In genomic region chrX:12142832-12143231, GRCm38 (mm10) we compare ENCODE assay signal across 26 mouse cellular contexts. TPM values are rescaled to one million over a fixed set of nuclear protein-coding genes. Genes with fewer than 3 reads are reported as not detected.
DNase-seq lines count a peak whose midpoint lies in the region; ATAC-seq lines count a peak whose summit lies in the region.
"Had no signal": no experiment of that assay in that cellular context is flagged by ENCODE, and none has a peak within 500 bp of the region (broad histone marks: within the 10 kb centered on the region; RNA-seq: fewer than 3 reads in every experiment).

No protein-coding gene starts in this region.

- WGBS in liver, embryonic 16.5 days (ENCODE audit: insufficient replicate concordance): 24% methylated on average over 5 of the region's 5 CpGs

- no peaks in the 10 kb centered on the region for H3K9me3 ChIP-seq in liver, embryonic 16.5 days (replicated peaks; ENCODE audit: control insufficient read depth, low read length)
- H3K9me3 ChIP-seq: embryonic facial prominence, embryonic 10.5 days; embryonic facial prominence, embryonic 12.5 days; forebrain, embryonic 13.5 days; forebrain, embryonic 15.5 days; G1E had no signal

- no peaks in the 10 kb centered on the region for H3K36me3 ChIP-seq in liver, embryonic 16.5 days (ENCODE audit: control insufficient read depth, insufficient read depth)
- H3K36me3 ChIP-seq: embryonic facial prominence, embryonic 10.5 days; embryonic facial prominence, embryonic 12.5 days; forebrain, embryonic 15.5 days; G1E had no signal

- DNase-seq in liver: no peak
- DNase-seq in 416B (ENCODE audit: low read depth): peak; percentile 51
- no peak for DNase-seq in kidney, adult 9 months
- DNase-seq in cerebellum, postnatal 36 days: no peak
- DNase-seq: adrenal gland, adult 8-10 months; adrenal gland, postnatal 14 days; adrenal gland, postnatal 36 days; B cell, adult 2 months; cerebellum, adult 11-12 months; cerebellum, adult 2 months; cerebellum, adult 9-10 months; cerebellum, postnatal 10 days; cerebellum, postnatal 25 days; forebrain, postnatal 0 days had no signal

- H3K4me1 ChIP-seq in liver, embryonic 16.5 days (ENCODE audit: control insufficient read depth, low read depth, low read length): no peaks in the 10 kb centered on the region

- H3K9ac ChIP-seq in liver, embryonic 16.5 days (ENCODE audit: low read depth, low read length): no peak overlapping the region
- H3K9ac ChIP-seq: embryonic facial prominence, embryonic 12.5 days; forebrain, embryonic 13.5 days; forebrain, embryonic 15.5 days; forebrain, postnatal 0 days had no signal

- H3K4me2 ChIP-seq in liver, embryonic 16.5 days (ENCODE audit: low read depth, low read length): no peak overlapping the region
- H3K4me2 ChIP-seq: embryonic facial prominence, embryonic 12.5 days; forebrain, embryonic 13.5 days; forebrain, embryonic 15.5 days had no signal

- peaks cover 29% of the 10 kb centered on the region for H3K27me3 ChIP-seq in liver, embryonic 16.5 days (ENCODE audit: control insufficient read depth, insufficient read depth, low read depth, low read length)
- H3K27me3 ChIP-seq: CH12.LX had no signal

- peak; percentile 43; the same call in 1 of the 2 replicates for ATAC-seq in liver, embryonic 16.5 days (ENCODE audit: low read depth)
- ATAC-seq in common myeloid progenitor, adult 5-6 weeks (replicated peaks; ENCODE audit: low read depth, poor library complexity, severe bottlenecking): peak; percentile 53; the same call in 1 of the 2 replicates
- peak; percentile 47 for ATAC-seq in megakaryocyte progenitor cell, adult 5-6 weeks (replicated peaks; ENCODE audit: poor library complexity)
- ATAC-seq: activated CD4-positive, CD25-positive, alpha-beta regulatory T cell, adult 4 months; CD4-positive, CD25-positive, alpha-beta regulatory T cell, adult 4 months; forebrain, embryonic 13.5 days; forebrain, embryonic 15.5 days; forebrain, postnatal 0 days; Patski had no signal

- no peak overlapping the region for H3K27ac ChIP-seq in liver, embryonic 16.5 days (ENCODE audit: low read length)
- H3K27ac ChIP-seq: embryonic facial prominence, embryonic 10.5 days; embryonic facial prominence, embryonic 12.5 days; forebrain, embryonic 13.5 days; forebrain, embryonic 15.5 days had no signal

- no peak overlapping the region for H3K4me3 ChIP-seq in liver, embryonic 16.5 days (ENCODE audit: low read depth, low read length)
- H3K4me3 ChIP-seq: embryonic facial prominence, embryonic 10.5 days; embryonic facial prominence, embryonic 12.5 days; forebrain, embryonic 13.5 days; forebrain, embryonic 15.5 days had no signal

RNA-seq across cellular contexts. Expression of gene Bcor, which starts 17.3 kb away (rescaled TPM):
- polyA plus RNA-seq in liver, embryonic 16.5 days (2015; fragmentation: Nextera tagmentation; extraction: Ambion mirVana): 4.5 and 4.9 TPM in 2 replicates
- 41.5 and 45.0 TPM in 2 replicates for total RNA-seq in common myeloid progenitor, adult 5-6 weeks (2017)
- total RNA-seq in megakaryocyte progenitor cell, adult 5-6 weeks (2015): 35.3 and 42.7 TPM in 2 replicates
- total RNA-seq in megakaryocyte progenitor cell, adult 5-6 weeks (2017): 24.7 and 29.1 TPM in 2 replicates
